21 mouse cellular contexts compared by ENCODE assay signal in the genomic region with DNA sequence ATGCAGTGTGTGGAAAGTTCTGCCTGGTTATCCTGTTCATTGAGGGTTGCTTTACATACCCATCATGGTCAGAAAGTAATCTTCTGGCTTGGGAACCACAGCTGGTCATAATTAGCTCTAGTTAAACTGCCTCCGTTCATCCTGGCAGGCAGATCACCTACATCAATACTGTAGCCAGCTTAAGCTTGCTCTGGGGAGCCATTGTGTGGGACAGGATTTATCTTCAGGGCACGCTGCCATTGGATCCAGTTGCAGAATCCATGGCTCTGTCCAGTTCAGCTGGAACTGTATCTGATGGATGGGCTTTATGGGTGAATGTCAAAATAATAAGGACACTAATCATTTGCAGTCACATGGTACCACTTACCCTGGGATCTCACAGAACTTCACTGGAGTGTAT.
DNase-seq lines count a peak whose midpoint lies in the region; ATAC-seq and TF ChIP-seq lines count a peak whose summit lies in the region.
"Had no signal": no experiment of that assay in that cellular context is flagged by ENCODE, and none has a peak within 500 bp of the region (broad histone marks: within the 10 kb centered on the region; RNA-seq: fewer than 3 reads in every experiment).

No protein-coding gene starts in this region.

- H3K9me3 ChIP-seq in midbrain, postnatal 0 days (ENCODE audit: low read length) = no peaks in the 10 kb centered on the region
- H3K9me3 ChIP-seq: hindbrain, embryonic 12.5 days; limb, embryonic 13.5 days; liver, embryonic 13.5 days; midbrain, embryonic 13.5 days had no signal

- no peak for TF ChIP-seq POLR2A in kidney, adult 2 months (IDR thresholded peaks at IDR 0.05; ENCODE audit: low read depth, low read length)

- no peaks in the 10 kb centered on the region for H3K36me3 ChIP-seq in kidney, adult 2 months (ENCODE audit: control insufficient read depth, insufficient read depth, low read length)
- no peaks in the 10 kb centered on the region for H3K36me3 ChIP-seq in midbrain, postnatal 0 days (ENCODE audit: insufficient read depth, low read length)
- H3K36me3 ChIP-seq: hindbrain, embryonic 12.5 days; limb, embryonic 13.5 days; liver, embryonic 13.5 days; midbrain, embryonic 13.5 days had no signal

- no peak for TF ChIP-seq CTCF in kidney, adult 2 months (conservative IDR thresholded peaks at IDR 0.05; ENCODE audit: insufficient read depth, insufficient read length, low read depth, low read length)
- no peak for TF ChIP-seq CTCF in midbrain, postnatal 0 days (IDR thresholded peaks at IDR 0.05)
- no peak for TF ChIP-seq CTCF in left cerebral cortex, adult 2 months (IDR thresholded peaks at IDR 0.05)

- no peak overlapping the region for H3K4me3 ChIP-seq in kidney, adult 2 months (ENCODE audit: insufficient read depth, low read depth, low read length)
- no peak overlapping the region for H3K4me3 ChIP-seq in midbrain, postnatal 0 days (ENCODE audit: low read depth, low read length)
- H3K4me3 ChIP-seq in left cerebral cortex, adult 2 months = no peak overlapping the region
- H3K4me3 ChIP-seq: hindbrain, embryonic 12.5 days; limb, embryonic 13.5 days; liver, embryonic 13.5 days; midbrain, embryonic 13.5 days had no signal

- H3K9ac ChIP-seq in midbrain, postnatal 0 days (replicated peaks; ENCODE audit: low read length, poor library complexity, severe bottlenecking) = no peak overlapping the region
- H3K9ac ChIP-seq: forebrain, postnatal 0 days; hindbrain, embryonic 12.5 days; limb, embryonic 13.5 days; liver, embryonic 13.5 days; midbrain, embryonic 13.5 days had no signal

- ATAC-seq in midbrain, postnatal 0 days (ENCODE audit: low FRiP score) = no peak
- ATAC-seq: forebrain, postnatal 0 days; midbrain, embryonic 13.5 days had no signal

- DNase-seq in embryo, embryonic 11 days = peak; percentile 14
- no peak for DNase-seq in embryo, embryonic 10 days (ENCODE audit: low spot score)
- DNase-seq in kidney, postnatal 14 days = peak; percentile 2
- DNase-seq in kidney, adult 2 months = no peak
- DNase-seq in embryo, embryonic 11.5 days (ENCODE audit: low read depth, low spot score) = peak; percentile 5
- DNase-seq in gastrocnemius, postnatal 4 days (ENCODE audit: low spot score in 2 of 2) = peak; percentile 17 to 48
- no peak for DNase-seq in midbrain, postnatal 0 days (ENCODE audit: low spot score)
- no peak for DNase-seq in left cerebral cortex, adult 2 months (ENCODE audit: extremely low spot score in 1 of 2, low spot score in 2 of 2)
- DNase-seq: cerebellum, adult 9-10 months; forebrain, postnatal 0 days; kidney, adult 11 months; layer of hippocampus, postnatal 36 days; liver, embryonic 13.5 days; lung, adult 2 months; lung, postnatal 14 days; retina, postnatal 1 day; right cerebral cortex, postnatal 25 days had no signal

- H3K27ac ChIP-seq in kidney, adult 2 months (ENCODE audit: insufficient read depth, low read depth, low read length) = no peak overlapping the region
- H3K27ac ChIP-seq in midbrain, postnatal 0 days (ENCODE audit: low read depth, low read length) = no peak overlapping the region
- H3K27ac ChIP-seq in left cerebral cortex, adult 2 months = no peak overlapping the region
- H3K27ac ChIP-seq: hindbrain, embryonic 12.5 days; kidney, postnatal 0 days; limb, embryonic 13.5 days; liver, embryonic 13.5 days; midbrain, embryonic 13.5 days had no signal

- WGBS in kidney, adult 2 months = 63% methylated on average over 2 of the region's 2 CpGs
- 77% methylated on average over 2 of the region's 2 CpGs for WGBS in midbrain, postnatal 0 days

- H3K27me3 ChIP-seq in kidney, adult 2 months (replicated peaks; ENCODE audit: control insufficient read depth, insufficient read depth, low read length) = no peaks in the 10 kb centered on the region
- no peaks in the 10 kb centered on the region for H3K27me3 ChIP-seq in midbrain, postnatal 0 days (ENCODE audit: insufficient read depth, low read length)
- H3K27me3 ChIP-seq: hindbrain, embryonic 12.5 days; limb, embryonic 13.5 days; liver, embryonic 13.5 days; midbrain, embryonic 13.5 days had no signal

- H3K4me2 ChIP-seq in midbrain, postnatal 0 days (ENCODE audit: low read depth, low read length, poor library complexity, severe bottlenecking) = no peak overlapping the region
- H3K4me2 ChIP-seq: hindbrain, embryonic 12.5 days; limb, embryonic 13.5 days; liver, embryonic 13.5 days; midbrain, embryonic 13.5 days had no signal

- no peaks in the 10 kb centered on the region for H3K4me1 ChIP-seq in kidney, adult 2 months (ENCODE audit: control insufficient read depth, insufficient read depth, low read length)
- H3K4me1 ChIP-seq in midbrain, postnatal 0 days (ENCODE audit: insufficient read depth, low read length) = no peaks in the 10 kb centered on the region
- H3K4me1 ChIP-seq: hindbrain, embryonic 12.5 days; limb, embryonic 13.5 days; liver, embryonic 13.5 days; midbrain, embryonic 13.5 days had no signal

- intact Hi-C loops in left cerebral cortex, adult 2 months (cut with DNase I) = no loop called here

Comparison
In these comparisons a context has a peak if more than half of its experiments do, and no peak if none do; other contexts are left out.
1. DNase-seq: peak in embryo, embryonic 11 days (single experiment), kidney, postnatal 14 days (single experiment), embryo, embryonic 11.5 days (single experiment) and gastrocnemius, postnatal 4 days (2 of 2); none in embryo, embryonic 10 days (single experiment), kidney, adult 2 months (single experiment), midbrain, postnatal 0 days (single experiment) and left cerebral cortex, adult 2 months (0 of 2).